Mouse (Mus musculus): ENCODE results near the gene Fpr1. TPM values are rescaled to one million over a fixed set of nuclear protein-coding genes. Genes with fewer than 3 reads are reported as not detected.
"Not testable (repeated sequence)": the region's sequence is repeated elsewhere in the genome, so short reads cannot be mapped to it uniquely, and the experiment has no call there.

Fpr1 gene
- polyA plus RNA-seq (2012; rRNA removed), result not detected in 2 replicates

GRCm38 (mm10) chr17:17883840-17884239 is at the start of gene Fpr1:
Gene Fpr1, minus strand, starts transcription at chr17:17883940.
- TF ChIP-seq CTCF (IDR thresholded peaks at IDR 0.05; ENCODE audit: extremely low read depth, insufficient read depth, low read length) (no peak), POLR2A (IDR thresholded peaks at IDR 0.05; ENCODE audit: extremely low read depth, insufficient read depth, low read length) (no peak)
- H3K4me3 ChIP-seq (ENCODE audit: insufficient read depth, low read length), result no peak within 1 kb of the TSS
- H3K27ac ChIP-seq (ENCODE audit: insufficient read depth, low read length), result no peak within 1 kb of the TSS
- H3K4me1 ChIP-seq (ENCODE audit: control insufficient read depth, insufficient read depth, low read length), result no peaks in the 10 kb centered on the region

- no peaks in the 10 kb centered on the region for H3K4me1 ChIP-seq (ENCODE audit: control insufficient read depth, insufficient read depth, low read length)
- TF ChIP-seq POLR2A (IDR thresholded peaks at IDR 0.05; ENCODE audit: extremely low read depth, insufficient read depth, low read length), result no peak
- TF ChIP-seq CTCF (IDR thresholded peaks at IDR 0.05; ENCODE audit: extremely low read depth, insufficient read depth, low read length), result no peak
- no peak overlapping the region for H3K4me3 ChIP-seq (ENCODE audit: insufficient read depth, low read length)
- no peak overlapping the region for H3K27ac ChIP-seq (ENCODE audit: insufficient read depth, low read length)
These were observed 34.0 kb upstream of the Fpr1 start for GRCm38 (mm10) chr17:17917782-17918181.

- Histone ChIP-seq H3K27ac (ENCODE audit: insufficient read depth, low read length) (no peak overlapping the region), H3K4me1 (ENCODE audit: control insufficient read depth, insufficient read depth, low read length) (no peaks in the 10 kb centered on the region), H3K4me3 (ENCODE audit: insufficient read depth, low read length) (no peak overlapping the region)
- TF ChIP-seq CTCF (IDR thresholded peaks at IDR 0.05; ENCODE audit: extremely low read depth, insufficient read depth, low read length), result no peak
- no peak for TF ChIP-seq POLR2A (IDR thresholded peaks at IDR 0.05; ENCODE audit: extremely low read depth, insufficient read depth, low read length)
These were observed 33.6 kb upstream of the Fpr1 start for GRCm38 (mm10) chr17:17917376-17917775.

GRCm38 (mm10) chr17:17912618-17913017 is 28.9 kb upstream of the Fpr1 start:
- H3K27ac ChIP-seq (ENCODE audit: insufficient read depth, low read length); H3K4me3 ChIP-seq (ENCODE audit: insufficient read depth, low read length); H3K4me1 ChIP-seq (ENCODE audit: control insufficient read depth, insufficient read depth, low read length): not testable (repeated sequence)

GRCm38 (mm10) chr17:17909636-17910421 is 26.1 kb upstream of the Fpr1 start:
- H3K4me1 ChIP-seq (ENCODE audit: control insufficient read depth, insufficient read depth, low read length), result no peaks in the 10 kb centered on the region
- H3K27ac ChIP-seq (ENCODE audit: insufficient read depth, low read length), result no peak overlapping the region
- TF ChIP-seq POLR2A (IDR thresholded peaks at IDR 0.05; ENCODE audit: extremely low read depth, insufficient read depth, low read length), result 0 out of 2 replicates have a peak, but pooled peaks have one; percentile 4
- no peak for TF ChIP-seq CTCF (IDR thresholded peaks at IDR 0.05; ENCODE audit: extremely low read depth, insufficient read depth, low read length)
- H3K4me3 ChIP-seq (ENCODE audit: insufficient read depth, low read length), result peak overlapping the region; percentile 44

GRCm38 (mm10) chr17:17900768-17901167 is 17.0 kb upstream of the Fpr1 start:
- H3K27ac ChIP-seq (ENCODE audit: insufficient read depth, low read length), result no peak overlapping the region
- H3K4me1 ChIP-seq (ENCODE audit: control insufficient read depth, insufficient read depth, low read length), result no peaks in the 10 kb centered on the region
- no peak overlapping the region for H3K4me3 ChIP-seq (ENCODE audit: insufficient read depth, low read length)
- no peak for TF ChIP-seq POLR2A (IDR thresholded peaks at IDR 0.05; ENCODE audit: extremely low read depth, insufficient read depth, low read length)
- no peak for TF ChIP-seq CTCF (IDR thresholded peaks at IDR 0.05; ENCODE audit: extremely low read depth, insufficient read depth, low read length)

- TF ChIP-seq POLR2A (IDR thresholded peaks at IDR 0.05; ENCODE audit: extremely low read depth, insufficient read depth, low read length), result no peak
- no peak for TF ChIP-seq CTCF (IDR thresholded peaks at IDR 0.05; ENCODE audit: extremely low read depth, insufficient read depth, low read length)
These were observed 15.5 kb upstream of the Fpr1 start for GRCm38 (mm10) chr17:17899268-17899667.

GRCm38 (mm10) chr17:17896039-17896438 is 12.3 kb upstream of the Fpr1 start:
- Histone ChIP-seq H3K27ac (ENCODE audit: insufficient read depth, low read length) (no peak overlapping the region), H3K4me1 (ENCODE audit: control insufficient read depth, insufficient read depth, low read length) (no peaks in the 10 kb centered on the region), H3K4me3 (ENCODE audit: insufficient read depth, low read length) (no peak overlapping the region)
- TF ChIP-seq CTCF (IDR thresholded peaks at IDR 0.05; ENCODE audit: extremely low read depth, insufficient read depth, low read length), result peak; percentile 55; the same call in 1 of the 2 replicates
- TF ChIP-seq POLR2A (IDR thresholded peaks at IDR 0.05; ENCODE audit: extremely low read depth, insufficient read depth, low read length), result no peak

More at GRCm38 (mm10) chr17:17899268-17899667, 15.5 kb upstream of the Fpr1 start:
- Histone ChIP-seq H3K4me1 (ENCODE audit: control insufficient read depth, insufficient read depth, low read length) (no peaks in the 10 kb centered on the region), H3K4me3 (ENCODE audit: insufficient read depth, low read length) (no peak overlapping the region), H3K27ac (ENCODE audit: insufficient read depth, low read length) (no peak overlapping the region)

GRCm38 (mm10) chr17:17889732-17890425 is 6.1 kb upstream of the Fpr1 start:
- Histone ChIP-seq H3K4me1 (ENCODE audit: control insufficient read depth, insufficient read depth, low read length) (no peaks in the 10 kb centered on the region), H3K27ac (ENCODE audit: insufficient read depth, low read length) (no peak overlapping the region), H3K4me3 (ENCODE audit: insufficient read depth, low read length) (no peak overlapping the region)
- TF ChIP-seq POLR2A (IDR thresholded peaks at IDR 0.05; ENCODE audit: extremely low read depth, insufficient read depth, low read length) (no peak), CTCF (IDR thresholded peaks at IDR 0.05; ENCODE audit: extremely low read depth, insufficient read depth, low read length) (no peak)

GRCm38 (mm10) chr17:17887774-17888248 is 4.1 kb upstream of the Fpr1 start, which contains the start of the genes Fpr2 and Fpr3:
Gene Fpr2, plus strand, starts transcription at chr17:17887824.
Gene Fpr3, plus strand, starts transcription at chr17:17887852.
- no peak within 1 kb of the TSS for H3K4me3 ChIP-seq (ENCODE audit: insufficient read depth, low read length)
- H3K27ac ChIP-seq (ENCODE audit: insufficient read depth, low read length), result no peak within 1 kb of the TSS
- no peaks in the 10 kb centered on the region for H3K4me1 ChIP-seq (ENCODE audit: control insufficient read depth, insufficient read depth, low read length)
- TF ChIP-seq CTCF (IDR thresholded peaks at IDR 0.05; ENCODE audit: extremely low read depth, insufficient read depth, low read length) (no peak), POLR2A (IDR thresholded peaks at IDR 0.05; ENCODE audit: extremely low read depth, insufficient read depth, low read length) (no peak)
